Mouse (Mus musculus) bone marrow, adult 2 months (tissue): ENCODE results near the gene Nenf.

Experiments
- CTCF ChIP-seq: fragments of 200-500 bp; IDR thresholded peaks from 2 replicates; pipeline ENCODE4 v1.5.1; 2011; ENCODE audit warnings: low read length, control low read depth; ENCODE audit not compliant: control insufficient read depth, insufficient read depth
- POLR2A ChIP-seq: fragments of 200-500 bp; IDR thresholded peaks from 2 replicates; pipeline ENCODE4 v1.6.1; 2011; ENCODE audit warnings: low read depth, mild to moderate bottlenecking, control low read depth, low read length, borderline replicate concordance; ENCODE audit not compliant: control insufficient read depth

DNA sequence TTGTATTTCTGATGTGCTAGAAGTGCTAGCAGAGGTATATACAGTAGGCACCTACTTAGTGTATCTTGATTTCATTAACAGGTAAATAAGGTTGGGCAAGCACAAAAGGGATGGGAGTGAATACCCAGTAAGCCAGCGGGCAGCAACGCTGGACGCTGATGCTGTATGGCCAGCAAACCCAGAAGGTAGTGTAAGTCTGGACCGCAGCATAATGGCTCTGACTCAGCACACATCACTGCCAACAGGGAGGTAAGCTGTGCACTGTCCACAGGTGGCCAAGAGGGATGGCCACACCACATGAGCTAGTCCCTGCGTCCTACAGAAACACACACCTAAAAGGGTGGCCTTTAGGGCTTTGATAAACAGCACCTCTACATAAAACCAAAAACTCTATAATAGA is 32.4 kb upstream of the Nenf start:
- TF ChIP-seq POLR2A (no peak), CTCF (no peak)
